Mouse (Mus musculus) T-helper 1 cell (primary cell): ENCODE measurements around the gene Pex5l.

Experiments
- in situ Hi-C: fragments of 300-600 bp; cut with MboI, MseI; formaldehyde crosslinking; loops from one replicate; pipeline ENCODE4 v1.15.1; 2025; ENCODE audit warnings: high pct_unique_total_duplicates

Gene Pex5l

GRCm38 (mm10) chr3:32947486-32947885 is 195.6 kb downstream of the Pex5l start:
- in situ Hi-C loops = no loop called here

GRCm38 (mm10) chr3:32939802-32940501 is 203.1 kb downstream of the Pex5l start:
- in situ Hi-C loops = no loop called here

DNA sequence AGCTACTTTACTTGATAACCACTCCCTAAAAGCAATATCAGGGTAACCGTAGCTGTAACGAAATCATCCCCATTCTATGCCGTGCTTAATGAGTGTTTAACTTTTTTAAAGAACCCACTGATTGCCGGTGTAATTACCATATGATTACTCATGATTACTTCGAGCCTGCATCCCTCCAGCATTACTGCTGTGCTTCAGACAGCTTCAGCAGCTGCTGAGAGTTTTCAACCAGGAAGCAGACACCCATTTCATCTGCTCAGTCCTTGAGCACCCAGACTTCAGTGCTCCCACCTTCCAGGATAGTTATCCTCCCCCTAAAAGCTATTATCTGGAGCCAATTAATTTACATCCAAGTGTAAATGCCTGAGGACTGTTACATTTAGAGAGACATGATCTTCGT is 218.9 kb downstream of the Pex5l start:
- in situ Hi-C loops = no loop called here

DNA sequence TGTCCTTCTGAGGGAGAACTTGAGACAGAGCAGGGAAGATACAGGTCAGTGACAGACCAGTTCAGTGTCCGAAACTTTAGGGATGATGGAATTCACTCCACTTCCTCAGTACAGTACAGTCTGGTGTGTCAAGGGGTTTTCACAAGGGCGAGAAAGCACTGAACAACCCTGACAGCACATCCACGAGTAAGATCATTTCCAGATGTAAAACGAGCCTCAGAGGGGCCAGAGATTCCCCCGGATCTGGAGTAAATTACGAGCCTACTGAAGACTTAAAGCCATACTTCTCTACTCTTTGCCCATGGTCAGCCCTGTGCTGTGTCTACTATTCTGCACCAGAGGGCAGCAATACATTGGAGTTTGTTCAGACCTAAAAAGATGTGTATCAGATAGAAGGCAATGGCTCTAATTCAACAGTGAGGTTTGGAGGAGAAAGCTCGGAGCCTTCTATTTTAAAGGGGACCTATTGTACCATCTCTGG is 232.9 kb downstream of the Pex5l start:
- in situ Hi-C loops = no loop called here

DNA sequence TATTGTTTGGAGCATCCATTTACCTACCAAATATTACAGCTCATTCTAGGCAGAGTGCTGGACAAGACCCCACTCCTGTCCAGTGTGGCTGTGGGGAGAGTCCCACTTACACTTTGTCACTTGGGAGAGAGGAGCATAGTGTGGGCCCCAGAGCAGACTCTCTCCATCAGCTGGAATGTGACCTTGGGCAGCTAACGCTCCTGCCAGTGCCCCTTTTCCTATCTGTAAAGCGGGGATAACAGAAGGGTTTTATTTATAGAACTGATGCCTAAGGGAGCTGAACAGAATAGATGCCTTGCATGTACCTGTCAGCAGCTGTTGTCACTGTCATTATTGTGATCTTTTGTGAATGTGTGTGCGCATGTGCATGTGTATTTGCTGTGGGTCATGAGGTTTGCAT is 234.6 kb downstream of the Pex5l start:
- in situ Hi-C loops = no loop called here

GRCm38 (mm10) chr3:32905850-32906779 is 236.9 kb downstream of the Pex5l start:
- in situ Hi-C loops = no loop called here

GRCm38 (mm10) chr3:32904599-32904998 is 238.4 kb downstream of the Pex5l start:
- in situ Hi-C loops = no loop called here

GRCm38 (mm10) chr3:32903462-32903861 is 239.6 kb downstream of the Pex5l start:
- in situ Hi-C loops = no loop called here
